Mouse (Mus musculus): Measurements from ENCODE around the gene Fam189b. TPM values are rescaled to one million over a fixed set of nuclear protein-coding genes. Genes with fewer than 3 reads are reported as not detected.

Gene Fam189b
- polyA plus RNA-seq, 1 experiment = 2.0 TPM

DNA sequence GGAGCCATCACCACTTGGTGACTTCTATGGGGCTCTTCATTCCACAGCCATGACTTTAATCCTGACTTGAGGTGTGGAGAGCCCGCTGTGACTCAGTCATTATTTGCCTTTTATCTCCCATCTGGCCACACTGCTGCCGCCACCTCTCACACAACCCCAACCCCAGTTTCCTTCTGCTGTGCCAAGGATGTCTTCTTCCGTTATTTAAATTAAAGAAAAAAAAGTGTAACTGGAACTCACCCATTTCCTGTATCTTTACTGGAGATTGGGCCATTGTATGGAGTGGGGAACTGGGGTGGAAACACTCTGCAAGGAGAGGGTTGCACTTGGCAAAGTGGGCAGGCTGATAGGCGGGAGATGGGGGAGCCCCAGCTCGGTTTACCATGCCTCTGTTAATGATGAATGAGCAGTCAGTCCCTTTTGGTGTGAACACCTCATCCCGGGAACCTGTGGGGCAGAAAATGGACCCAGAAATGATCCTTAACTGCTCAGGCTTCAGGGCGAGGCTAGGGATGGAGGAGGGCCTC is 349 bp upstream of the Fam189b start:
- Histone ChIP-seq H3K4me3 (ENCODE audit: insufficient read depth, low read depth, low read length) (0 out of 2 replicates have a peak overlapping the region, but pooled peaks have one; percentile 54), H3K27ac (replicated peaks; ENCODE audit: low read depth, low read length) (no peak overlapping the region), H3K4me1 (ENCODE audit: control insufficient read depth, insufficient read depth, insufficient read length, low read length) (peaks cover 5% of the 10 kb centered on the region; the same call in 1 of the 2 replicates)

- Histone ChIP-seq H3K27ac (replicated peaks; ENCODE audit: low read depth, low read length) (no peak overlapping the region), H3K4me3 (ENCODE audit: insufficient read depth, low read depth, low read length) (peak overlapping the region; percentile 54), H3K4me1 (ENCODE audit: control insufficient read depth, insufficient read depth, insufficient read length, low read length) (no peaks in the 10 kb centered on the region; the same call in 1 of the 2 replicates)
Observed at GRCm38 (mm10) chr3:89183959-89184315, 994 bp downstream of the Fam189b start.

- no peaks in the 10 kb centered on the region; the same call in 1 of the 2 replicates for H3K4me1 ChIP-seq (ENCODE audit: control insufficient read depth, insufficient read depth, insufficient read length, low read length)
- no peak overlapping the region for H3K4me3 ChIP-seq (ENCODE audit: insufficient read depth, low read depth, low read length)
- no peak overlapping the region for H3K27ac ChIP-seq (replicated peaks; ENCODE audit: low read depth, low read length)
Observed at GRCm38 (mm10) chr3:89187197-89187596, 4.3 kb downstream of the Fam189b start.

GRCm38 (mm10) chr3:89187690-89188477 is 4.9 kb downstream of the Fam189b start:
- Histone ChIP-seq H3K27ac (replicated peaks; ENCODE audit: low read depth, low read length) (no peak overlapping the region), H3K4me3 (ENCODE audit: insufficient read depth, low read depth, low read length) (no peak overlapping the region), H3K4me1 (ENCODE audit: control insufficient read depth, insufficient read depth, insufficient read length, low read length) (no peaks in the 10 kb centered on the region; the same call in 1 of the 2 replicates)

- no peak overlapping the region for H3K27ac ChIP-seq (replicated peaks; ENCODE audit: low read depth, low read length)
- no peaks in the 10 kb centered on the region; the same call in 1 of the 2 replicates for H3K4me1 ChIP-seq (ENCODE audit: control insufficient read depth, insufficient read depth, insufficient read length, low read length)
- no peak overlapping the region for H3K4me3 ChIP-seq (ENCODE audit: insufficient read depth, low read depth, low read length)
Observed at GRCm38 (mm10) chr3:89188478-89188875, 5.5 kb downstream of the Fam189b start.

GRCm38 (mm10) chr3:89190436-89190835 is 7.5 kb downstream of the Fam189b start:
- no peak overlapping the region for H3K27ac ChIP-seq (replicated peaks; ENCODE audit: low read depth, low read length)
- no peaks in the 10 kb centered on the region; the same call in 1 of the 2 replicates for H3K4me1 ChIP-seq (ENCODE audit: control insufficient read depth, insufficient read depth, insufficient read length, low read length)
- H3K4me3 ChIP-seq (ENCODE audit: insufficient read depth, low read depth, low read length) = no peak overlapping the region

- Histone ChIP-seq H3K27ac (replicated peaks; ENCODE audit: low read depth, low read length) (no peak overlapping the region), H3K4me1 (ENCODE audit: control insufficient read depth, insufficient read depth, insufficient read length, low read length) (no peaks in the 10 kb centered on the region), H3K4me3 (ENCODE audit: insufficient read depth, low read depth, low read length) (no peak overlapping the region)
Observed at GRCm38 (mm10) chr3:89193351-89193750, 10.4 kb downstream of the Fam189b start.

DNA sequence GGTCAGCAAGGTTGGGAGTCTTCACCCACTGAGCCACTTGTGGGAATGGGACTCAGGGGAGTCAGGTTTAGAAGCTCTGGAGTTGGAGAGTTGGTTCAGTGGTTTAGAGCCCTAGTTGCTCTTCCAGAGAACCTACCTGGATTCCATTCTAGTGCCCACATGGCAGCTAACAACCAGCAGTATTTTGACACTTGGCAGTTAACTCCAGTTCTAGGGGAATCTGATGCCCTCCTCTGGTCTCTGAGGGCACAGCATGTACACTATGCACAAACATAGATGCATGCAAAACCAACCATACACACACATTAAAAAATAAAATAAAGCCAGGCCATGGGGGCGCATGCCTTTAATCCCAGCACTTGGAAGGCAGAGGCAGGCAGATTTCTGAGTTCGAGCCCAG is 10.9 kb downstream of the Fam189b start:
- Histone ChIP-seq H3K4me3 (ENCODE audit: insufficient read depth, low read depth, low read length) (no peak overlapping the region), H3K4me1 (ENCODE audit: control insufficient read depth, insufficient read depth, insufficient read length, low read length) (no peaks in the 10 kb centered on the region), H3K27ac (replicated peaks; ENCODE audit: low read depth, low read length) (no peak overlapping the region)

DNA sequence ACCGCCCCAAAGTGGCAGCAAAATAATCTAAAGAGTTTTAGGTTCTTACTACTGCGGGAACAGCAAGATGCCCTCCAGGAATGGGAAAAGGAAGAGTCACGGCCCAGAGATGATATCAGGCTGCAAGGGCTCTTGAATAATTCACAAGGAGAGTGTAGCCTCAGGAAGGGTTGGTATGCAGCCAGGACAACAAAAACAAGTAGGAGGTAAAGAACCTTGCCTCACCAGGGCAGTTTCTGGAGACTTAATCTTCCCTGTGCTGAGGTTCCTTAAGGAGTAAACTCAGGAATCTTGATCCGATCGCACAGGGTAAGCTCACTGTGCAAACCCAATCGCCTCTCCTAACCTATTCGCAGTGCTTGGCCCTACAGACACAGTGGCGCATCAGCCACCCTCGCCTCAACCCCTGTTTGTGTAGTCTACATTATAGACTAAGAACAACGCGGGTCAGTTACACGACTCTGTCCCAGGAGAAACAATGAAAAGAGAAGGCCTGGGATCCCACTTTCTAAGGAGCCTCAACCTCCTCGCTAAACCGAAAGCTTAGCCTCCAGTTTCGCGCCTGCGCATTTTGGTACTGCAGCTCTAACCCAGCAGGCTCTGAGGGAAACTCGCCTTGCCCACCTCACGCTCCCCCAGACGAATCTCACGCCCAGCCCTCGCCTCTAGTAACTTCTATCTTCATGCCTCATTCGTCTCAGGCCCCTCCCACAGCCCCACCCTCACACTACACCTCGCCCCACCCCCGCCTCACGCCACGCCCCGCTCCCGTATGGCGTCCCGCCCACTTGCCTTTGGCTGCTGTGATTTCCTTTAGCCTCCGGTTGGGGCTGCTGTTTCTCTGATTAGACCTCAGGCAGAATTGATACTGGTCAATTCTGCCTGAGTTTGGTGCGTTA is 13.3 kb downstream of the Fam189b start:
- H3K4me1 ChIP-seq (ENCODE audit: control insufficient read depth, insufficient read depth, insufficient read length, low read length) = no peaks in the 10 kb centered on the region
- H3K27ac ChIP-seq (replicated peaks; ENCODE audit: low read depth, low read length) = peak overlapping the region; percentile 52
- H3K4me3 ChIP-seq (ENCODE audit: insufficient read depth, low read depth, low read length) = peak overlapping the region; percentile 62

DNA sequence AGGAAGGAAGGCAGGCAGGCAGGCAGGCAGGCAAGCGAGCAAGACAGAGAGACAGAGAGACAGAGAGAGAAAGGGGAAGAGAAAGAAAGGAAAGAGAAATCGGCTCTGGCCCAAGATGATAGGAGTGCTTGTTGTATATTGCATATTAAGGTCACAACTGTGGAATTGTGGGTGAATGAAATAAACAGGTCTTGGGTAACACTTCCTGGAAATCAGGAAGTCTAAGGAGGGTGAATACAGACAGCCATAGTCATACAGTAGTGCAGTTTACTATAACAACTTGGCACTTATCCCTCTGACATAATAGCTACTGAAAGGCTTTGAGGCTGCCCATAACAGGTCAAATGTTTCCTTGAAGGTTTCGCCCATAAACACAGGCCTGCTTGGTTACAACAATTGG is 16.9 kb downstream of the Fam189b start:
- no peak overlapping the region for H3K27ac ChIP-seq (replicated peaks; ENCODE audit: low read depth, low read length)
- H3K4me3 ChIP-seq (ENCODE audit: insufficient read depth, low read depth, low read length) = no peak overlapping the region
- peaks cover 3% of the 10 kb centered on the region; the same call in 1 of the 2 replicates for H3K4me1 ChIP-seq (ENCODE audit: control insufficient read depth, insufficient read depth, insufficient read length, low read length)

- H3K27ac ChIP-seq (replicated peaks; ENCODE audit: low read depth, low read length) = peak within 1 kb of the TSS; percentile 36; the same call in 1 of the 2 replicates
- H3K4me3 ChIP-seq (ENCODE audit: insufficient read depth, low read depth, low read length) = peak within 1 kb of the TSS; percentile 69
- H3K4me1 ChIP-seq (ENCODE audit: control insufficient read depth, insufficient read depth, insufficient read length, low read length) = peaks cover 3% of the 10 kb centered on the region; the same call in 1 of the 2 replicates
Observed at GRCm38 (mm10) chr3:89202253-89203141, 19.6 kb downstream of the Fam189b start, which contains the start of gene Gba. TSS of gene Gba (plus strand) at chr3:89202928.

DNA sequence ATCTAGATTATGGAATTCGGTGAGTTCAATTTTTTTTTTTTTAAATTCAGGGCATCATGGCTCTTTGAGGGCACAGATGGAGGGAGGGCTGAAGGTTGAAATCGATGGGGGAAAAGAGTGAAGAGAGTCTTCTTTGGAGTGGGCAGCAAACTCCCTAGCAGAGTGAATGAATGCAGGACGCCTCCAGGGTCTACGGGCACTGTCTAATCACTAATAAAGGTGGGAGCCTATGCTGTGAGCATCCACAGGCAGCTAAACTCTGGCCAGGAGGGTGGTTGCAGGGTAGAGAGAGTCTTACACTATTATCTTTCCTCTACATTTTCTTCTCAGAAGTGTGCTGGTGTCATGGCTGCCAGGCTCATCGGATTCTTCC is 20.2 kb downstream of the Fam189b start:
- H3K4me1 ChIP-seq (ENCODE audit: control insufficient read depth, insufficient read depth, insufficient read length, low read length) = peaks cover 3% of the 10 kb centered on the region; the same call in 1 of the 2 replicates
- peak overlapping the region; percentile 36; the same call in 1 of the 2 replicates for H3K27ac ChIP-seq (replicated peaks; ENCODE audit: low read depth, low read length)
- peak overlapping the region; percentile 69 for H3K4me3 ChIP-seq (ENCODE audit: insufficient read depth, low read depth, low read length)

DNA sequence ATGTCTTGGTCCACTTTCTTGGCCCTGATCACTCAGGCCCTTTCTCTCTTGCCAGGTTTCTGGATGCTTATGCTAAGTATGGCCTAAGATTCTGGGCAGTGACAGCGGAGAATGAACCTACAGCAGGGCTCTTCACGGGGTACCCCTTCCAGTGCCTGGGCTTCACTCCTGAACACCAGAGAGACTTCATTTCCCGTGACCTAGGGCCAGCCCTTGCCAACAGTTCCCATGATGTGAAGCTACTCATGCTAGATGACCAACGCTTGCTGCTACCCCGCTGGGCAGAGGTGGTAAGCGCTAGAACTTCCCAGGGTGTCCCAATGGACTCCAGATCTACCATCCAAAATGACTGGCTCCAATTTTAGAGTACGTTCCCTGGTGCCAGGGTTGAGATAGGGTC is 23.1 kb downstream of the Fam189b start:
- no peak overlapping the region for H3K27ac ChIP-seq (replicated peaks; ENCODE audit: low read depth, low read length)
- H3K4me1 ChIP-seq (ENCODE audit: control insufficient read depth, insufficient read depth, insufficient read length, low read length) = peaks cover 3% of the 10 kb centered on the region; the same call in 1 of the 2 replicates
- no peak overlapping the region for H3K4me3 ChIP-seq (ENCODE audit: insufficient read depth, low read depth, low read length)

GRCm38 (mm10) chr3:89206695-89207094 is 23.8 kb downstream of the Fam189b start:
- no peak overlapping the region for H3K27ac ChIP-seq (replicated peaks; ENCODE audit: low read depth, low read length)
- H3K4me3 ChIP-seq (ENCODE audit: insufficient read depth, low read depth, low read length) = no peak overlapping the region

More at GRCm38 (mm10) chr3:89206695-89207094, 23.8 kb downstream of the Fam189b start:
- peaks cover 3% of the 10 kb centered on the region; the same call in 1 of the 2 replicates for H3K4me1 ChIP-seq (ENCODE audit: control insufficient read depth, insufficient read depth, insufficient read length, low read length)

All from brown adipose tissue, adult 24 weeks (tissue).